Mouse (Mus musculus) G1E (cell line): ENCODE data around the gene Ankmy1. TPM values are rescaled to one million over a fixed set of nuclear protein-coding genes. Genes with fewer than 3 reads are reported as not detected.

Source experiments
- ATAC-seq: 2 replicates; pipeline ENCODE4 v1.8.0; 2016; ENCODE audit warnings: mild to moderate bottlenecking; ENCODE audit not compliant: insufficient number of reproducible peaks, poor library complexity, low FRiP score, severe bottlenecking; ENCODE audit errors: extremely low read depth
- DNase-seq: peaks from one replicate; pipeline ENCODE4 v3.0.0; 2012; ENCODE audit warnings: low spot score
- H3K27me3 ChIP-seq: 2 replicates; pipeline ENCODE4 v1.6.1; 2012; ENCODE audit warnings: mild to moderate bottlenecking, low read length, inconsistent platforms; ENCODE audit not compliant: insufficient read depth
- H3K36me3 ChIP-seq: replicated peaks from 2 replicates; pipeline ENCODE3; 2012; ENCODE audit warnings: mild to moderate bottlenecking, inconsistent platforms
- H3K4me1 ChIP-seq: 2 replicates; pipeline ENCODE4 v1.6.1; 2012; ENCODE audit warnings: low read depth, low read length, inconsistent platforms, mixed read lengths; ENCODE audit not compliant: insufficient read depth
- H3K4me3 ChIP-seq: 2 replicates; pipeline ENCODE4 v1.5.1; 2012; ENCODE audit warnings: low read depth, mild to moderate bottlenecking, inconsistent platforms, low read length, moderate library complexity, mixed read lengths
- H3K9me3 ChIP-seq: replicated peaks from 2 replicates; pipeline ENCODE4 v1.6.1; 2012; ENCODE audit warnings: inconsistent platforms
- CTCF ChIP-seq: IDR thresholded peaks from 2 replicates; pipeline ENCODE4 v1.5.1; 2012; ENCODE audit warnings: low read depth, low read length, inconsistent platforms, mixed read lengths
- GATA1 ChIP-seq: IDR thresholded peaks from 2 replicates; pipeline ENCODE4 v1.6.1; 2012; ENCODE audit warnings: borderline replicate concordance, low read length, inconsistent platforms, mixed read lengths
- GATA2 ChIP-seq: IDR thresholded peaks from 2 replicates; pipeline ENCODE4 v1.6.1; 2012; ENCODE audit warnings: low read depth, low read length, inconsistent platforms, borderline replicate concordance
- POLR2AphosphoS5 ChIP-seq: IDR thresholded peaks from 2 replicates; pipeline ENCODE4 v1.6.1; 2012; ENCODE audit warnings: low read depth, low read length, inconsistent platforms; ENCODE audit not compliant: insufficient replicate concordance
- TAL1 ChIP-seq: conservative IDR thresholded peaks from 2 replicates; pipeline ENCODE4 v1.6.1; 2012; ENCODE audit warnings: low read depth, low read length, inconsistent platforms, mixed read lengths
- polyA plus RNA-seq: library from polyadenylated mRNA; stranded (reverse); fragments of >175 nt; gene quantifications from 2 replicates; pipeline ENCODE4 v1.2.3, GENCODE M21; 2012
- total RNA-seq, 2 experiments: library from RNA; stranded (forward) in 1 of 2; stranded (reverse) in 1 of 2; fragments of 200-1000 nt in 1 of 2; fragments of >200 nt in 1 of 2; fragmentation: Nextera tagmentation in 1 of 2; gene quantifications; 2 replicates each; pipeline ENCODE4 v1.2.3; 2014 to 2017

Ankmy1 gene
- total and polyA plus RNA-seq, 3 experiments, result 0.08 to 0.75 (median 0.38) TPM

DNA sequence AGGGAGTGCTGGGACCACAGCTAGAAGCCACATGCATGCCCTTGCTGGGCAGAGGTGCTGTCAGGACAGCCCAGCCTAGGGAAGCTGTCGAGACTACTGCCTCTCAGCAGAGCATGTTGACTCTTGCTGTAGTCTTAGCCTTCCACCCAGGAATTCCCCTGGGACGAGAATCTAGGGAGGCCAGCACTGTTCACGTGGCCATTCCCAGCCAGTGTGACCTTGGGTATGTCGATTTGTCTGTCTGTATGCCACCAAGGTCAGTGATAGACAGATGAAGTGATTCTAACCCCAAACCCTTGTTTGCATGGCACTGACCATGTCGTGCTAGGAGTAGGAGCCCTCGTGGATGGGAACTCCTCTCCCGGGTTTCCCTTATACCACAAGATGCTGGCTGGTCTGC is 56.8 kb downstream of the Ankmy1 start:
- Histone ChIP-seq H3K4me1 (peaks cover 6% of the 10 kb centered on the region; the same call in 1 of the 2 replicates), H3K9me3 (no peaks in the 10 kb centered on the region), H3K27me3 (no peaks in the 10 kb centered on the region; the same call in 1 of the 2 replicates), H3K4me3 (no peak overlapping the region), H3K36me3 (no peaks in the 10 kb centered on the region)
- ATAC-seq (no peak), DNase-seq (no peak)
- TF ChIP-seq CTCF, result no peak
- no peak for TF ChIP-seq GATA2
- no peak for TF ChIP-seq POLR2AphosphoS5
- no peak for TF ChIP-seq GATA1
- TF ChIP-seq TAL1, result no peak

DNA sequence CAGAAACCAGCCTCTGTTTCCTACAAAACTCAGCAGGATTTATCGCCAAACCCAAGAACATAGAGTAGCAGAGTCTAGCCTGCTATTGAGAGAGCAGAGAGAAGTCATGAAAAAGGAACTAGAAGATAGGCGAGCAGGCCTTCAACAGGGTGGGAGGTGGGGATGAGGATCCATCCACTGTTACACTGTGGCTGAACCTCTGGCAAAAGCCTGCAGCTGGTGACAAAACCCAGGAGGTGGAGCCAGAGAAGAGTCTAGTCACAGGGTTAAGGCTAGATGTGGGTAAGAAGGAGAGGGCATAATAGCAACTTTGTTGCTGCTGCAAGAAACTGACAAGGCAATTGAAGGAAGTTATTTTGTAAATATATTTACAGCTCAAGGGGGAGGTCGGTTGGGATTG is 61.3 kb downstream of the Ankmy1 start:
- H3K36me3 ChIP-seq, result no peaks in the 10 kb centered on the region
- ATAC-seq, result no peak
- no peak for DNase-seq
- H3K4me3 ChIP-seq, result no peak overlapping the region
- peaks cover 2% of the 10 kb centered on the region for H3K27me3 ChIP-seq
- no peaks in the 10 kb centered on the region for H3K9me3 ChIP-seq
- no peak for TF ChIP-seq TAL1
- no peak for TF ChIP-seq POLR2AphosphoS5
- no peak for TF ChIP-seq CTCF
- no peak for TF ChIP-seq GATA1
- TF ChIP-seq GATA2, result no peak
- no peaks in the 10 kb centered on the region for H3K4me1 ChIP-seq

DNA sequence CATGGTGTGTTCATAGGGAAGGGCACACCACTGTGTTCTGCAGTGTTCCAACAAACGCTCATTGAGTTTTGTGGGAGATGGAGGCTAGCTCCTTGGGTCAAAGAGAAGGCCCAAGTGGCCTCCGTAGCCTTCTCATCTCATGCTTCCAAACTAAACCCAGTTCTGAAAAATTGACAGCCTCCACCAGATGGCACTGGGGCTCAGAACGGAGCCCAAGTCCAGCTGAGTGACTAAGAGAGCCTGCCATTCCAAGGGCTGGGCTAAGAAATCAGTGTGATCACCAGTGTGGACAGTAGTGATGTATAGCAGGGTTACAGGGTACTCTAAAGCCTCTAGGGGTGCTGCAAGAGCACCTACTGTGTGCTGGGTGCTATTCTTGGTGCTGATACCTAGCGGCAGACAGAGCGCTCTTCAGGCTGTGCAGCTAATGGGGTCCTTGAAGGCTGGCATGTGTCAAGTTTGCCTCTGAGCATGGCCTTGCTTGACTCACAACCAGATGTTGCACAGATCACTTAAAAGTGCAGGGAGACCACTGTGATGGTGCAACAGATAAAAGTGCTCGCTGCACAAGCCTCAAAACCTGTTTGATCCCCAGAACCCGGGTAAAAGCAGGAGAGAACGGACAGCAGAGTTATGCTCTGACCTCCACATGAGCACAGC is 62.3 kb downstream of the Ankmy1 start:
- Histone ChIP-seq H3K27me3 (peaks cover 2% of the 10 kb centered on the region), H3K9me3 (no peaks in the 10 kb centered on the region), H3K4me1 (no peaks in the 10 kb centered on the region), H3K4me3 (no peak overlapping the region), H3K36me3 (no peaks in the 10 kb centered on the region)
- no peak for DNase-seq
- TF ChIP-seq TAL1 (no peak), GATA2 (no peak), CTCF (no peak), POLR2AphosphoS5 (no peak), GATA1 (no peak)
- ATAC-seq, result no peak

DNA sequence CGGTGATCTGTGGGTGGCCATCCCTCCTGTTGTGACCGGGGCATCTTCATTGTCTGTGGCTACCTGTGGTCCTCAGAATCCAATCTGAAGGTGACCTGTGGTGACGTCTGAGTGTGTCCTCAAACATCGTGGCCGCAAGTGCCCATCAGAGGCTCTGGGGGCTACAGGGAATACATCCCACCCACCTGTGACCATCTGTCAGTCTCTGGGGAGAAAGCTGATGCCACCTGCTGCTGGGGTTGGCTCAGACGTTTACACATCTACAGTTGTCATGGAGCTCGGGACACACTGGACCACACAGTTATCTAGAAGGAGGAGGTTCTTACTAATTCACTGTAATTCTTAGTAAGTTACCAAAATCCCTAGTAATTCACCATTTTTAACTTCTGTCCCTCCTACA is 63.5 kb downstream of the Ankmy1 start:
- no peaks in the 10 kb centered on the region for H3K4me1 ChIP-seq
- DNase-seq (no peak), ATAC-seq (no peak)
- H3K4me3 ChIP-seq, result no peak overlapping the region
- H3K27me3 ChIP-seq, result peaks cover 6% of the 10 kb centered on the region
- TF ChIP-seq GATA1, result no peak
- TF ChIP-seq GATA2, result no peak
- TF ChIP-seq TAL1, result no peak
- TF ChIP-seq POLR2AphosphoS5, result no peak
- no peak for TF ChIP-seq CTCF
- no peaks in the 10 kb centered on the region for H3K9me3 ChIP-seq
- no peaks in the 10 kb centered on the region for H3K36me3 ChIP-seq

DNA sequence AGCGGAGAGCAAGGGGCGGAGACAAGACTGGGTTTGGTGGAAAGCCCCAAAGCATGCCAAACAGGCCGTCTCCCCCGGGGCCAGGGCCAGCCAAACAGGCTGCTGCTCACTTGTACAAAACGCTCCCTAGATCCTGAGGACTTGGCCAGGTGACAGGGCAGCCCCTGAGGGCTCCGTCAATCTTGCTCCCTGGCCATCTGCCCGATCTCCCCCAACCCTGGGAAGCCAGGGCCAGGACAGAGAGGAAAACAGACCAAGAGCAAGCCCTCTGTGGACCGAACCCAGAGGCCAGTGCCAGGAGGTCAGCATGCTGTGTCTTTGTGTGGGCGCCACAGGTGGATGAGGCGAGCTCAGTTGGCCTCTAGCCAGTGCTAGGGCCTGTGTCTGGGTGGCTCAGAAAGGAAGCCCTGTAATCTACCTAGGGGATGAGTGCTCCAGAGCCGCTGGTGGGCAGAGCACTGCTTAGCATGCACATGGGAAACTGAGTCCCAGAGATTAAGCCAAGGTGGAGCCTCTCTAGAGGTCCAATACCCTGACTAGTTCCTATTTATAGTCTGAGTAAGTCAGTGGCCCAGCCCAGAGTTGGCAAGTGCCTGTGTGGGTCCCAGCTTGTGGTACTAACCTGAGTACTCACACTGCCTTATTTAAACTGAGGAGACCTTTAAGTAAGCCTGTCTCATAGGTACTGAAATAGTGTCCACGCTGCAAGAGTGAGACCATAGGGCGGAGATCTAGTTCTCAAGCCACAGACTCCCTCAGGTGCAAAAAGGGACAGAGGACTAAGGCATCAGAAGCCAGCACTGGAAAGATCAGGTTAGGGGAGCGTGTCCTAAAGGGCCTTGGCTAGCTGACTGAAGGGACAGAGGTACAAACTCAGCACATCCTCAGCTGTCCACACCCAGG is 64.5 kb downstream of the Ankmy1 start:
- H3K9me3 ChIP-seq, result no peaks in the 10 kb centered on the region
- no peak overlapping the region for H3K4me3 ChIP-seq
- H3K4me1 ChIP-seq, result no peaks in the 10 kb centered on the region
- TF ChIP-seq TAL1 (no peak), GATA1 (no peak), CTCF (no peak), GATA2 (no peak), POLR2AphosphoS5 (no peak)
- DNase-seq (no peak), ATAC-seq (no peak; the same call in 1 of the 2 replicates)
- H3K27me3 ChIP-seq, result peaks cover 6% of the 10 kb centered on the region
- H3K36me3 ChIP-seq, result no peaks in the 10 kb centered on the region

DNA sequence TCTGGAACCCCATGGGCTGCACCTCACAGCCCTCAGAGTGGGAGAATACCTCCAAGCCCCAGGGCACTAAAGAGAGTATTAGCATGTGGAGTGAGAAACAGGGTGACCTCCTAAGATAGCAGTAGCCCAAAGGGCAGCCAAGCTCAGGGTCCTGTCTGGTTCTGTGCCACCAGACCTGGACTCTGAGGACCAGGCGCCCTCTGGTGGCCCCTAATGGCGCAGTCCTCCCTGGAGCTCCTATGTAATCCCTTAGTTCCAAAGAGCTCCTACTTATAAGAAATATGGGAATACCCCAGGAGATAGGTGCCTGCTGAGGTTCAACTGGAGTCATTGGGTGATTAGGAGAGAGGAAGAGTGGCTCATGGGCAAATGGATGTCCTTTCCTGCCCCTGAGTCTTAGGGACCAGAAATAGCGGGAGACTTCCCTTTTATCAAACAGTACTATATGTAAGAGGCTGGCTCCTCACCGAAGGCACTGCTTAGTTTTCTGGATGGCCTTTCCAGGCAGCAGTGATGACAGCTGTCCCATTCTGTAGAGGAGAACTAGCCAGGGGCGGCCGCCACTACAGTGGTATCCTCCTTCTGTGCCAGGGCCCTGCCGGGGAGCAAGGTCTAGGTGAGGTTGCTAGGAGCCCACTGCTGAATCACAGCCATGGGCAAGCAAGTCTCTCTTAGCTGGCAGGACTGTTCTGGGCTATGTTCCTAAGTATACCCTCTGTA is 68.6 kb downstream of the Ankmy1 start:
- Histone ChIP-seq H3K4me3 (no peak overlapping the region), H3K27me3 (peaks cover 17% of the 10 kb centered on the region; the same call in 1 of the 2 replicates), H3K9me3 (peaks cover 9% of the 10 kb centered on the region), H3K4me1 (no peaks in the 10 kb centered on the region; the same call in 1 of the 2 replicates), H3K36me3 (no peaks in the 10 kb centered on the region)
- DNase-seq (no peak), ATAC-seq (no peak)
- TF ChIP-seq GATA2, result no peak
- TF ChIP-seq CTCF, result peak; percentile 46
- TF ChIP-seq GATA1, result no peak
